Mouse (Mus musculus) bone marrow, adult 2 months (tissue): ENCODE data around the gene Lonp2.

ENCODE experiments used
- CTCF ChIP-seq: fragments of 200-500 bp; IDR thresholded peaks from 2 replicates; pipeline ENCODE4 v1.5.1; 2011; ENCODE audit warnings: low read length, control low read depth; ENCODE audit not compliant: control insufficient read depth, insufficient read depth
- POLR2A ChIP-seq: fragments of 200-500 bp; IDR thresholded peaks from 2 replicates; pipeline ENCODE4 v1.6.1; 2011; ENCODE audit warnings: low read depth, mild to moderate bottlenecking, control low read depth, low read length, borderline replicate concordance; ENCODE audit not compliant: control insufficient read depth

DNA sequence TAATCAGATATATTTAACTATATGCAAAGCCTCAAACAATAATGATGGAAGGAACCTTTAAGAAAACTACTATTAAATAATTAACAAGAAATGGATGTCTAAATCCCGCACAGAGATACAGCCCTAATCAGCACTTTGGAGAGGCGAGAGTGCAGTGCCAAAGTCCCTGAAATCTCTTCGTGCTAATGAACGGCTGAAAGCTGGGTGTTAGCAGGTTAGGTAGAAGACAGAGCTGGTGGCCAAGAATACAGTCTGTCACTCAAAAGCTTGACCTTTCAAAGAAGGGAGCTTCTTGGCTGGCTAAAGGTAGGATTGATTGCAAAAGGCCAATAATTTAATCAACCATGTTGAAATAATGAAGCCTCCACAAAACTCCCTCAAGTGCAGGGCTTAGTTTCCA, 110.3 kb downstream of the Lonp2 start:
- TF ChIP-seq CTCF (no peak), POLR2A (no peak)
